Mouse (Mus musculus): ENCODE data around the gene Peak1.

DNA sequence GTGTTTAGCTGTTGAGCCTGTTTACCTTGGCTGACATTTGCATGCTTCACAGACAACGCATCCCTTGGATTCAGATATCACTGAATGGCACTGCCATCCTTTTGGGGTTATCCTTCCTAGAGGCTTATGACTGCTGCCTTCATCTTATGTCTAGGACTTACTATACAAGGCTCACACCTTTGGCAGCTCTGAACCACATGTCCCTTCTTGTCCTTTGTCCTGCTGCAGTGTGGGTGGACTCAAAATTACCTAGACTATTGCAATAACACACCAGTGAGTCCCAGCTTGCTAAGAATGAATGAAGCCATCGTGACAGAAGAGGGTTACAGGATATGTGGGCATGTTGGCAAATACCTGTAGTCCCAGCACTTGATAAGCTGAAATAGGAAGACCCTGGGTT is 199.8 kb downstream of the Peak1 start:
- TF ChIP-seq CTCF (IDR thresholded peaks at IDR 0.05) (no peak), EP300 (IDR thresholded peaks at IDR 0.05; ENCODE audit: insufficient read depth, low read depth, low read length) (no peak)
